Mouse (Mus musculus): ENCODE data around the gene Txndc11.

The Txndc11 gene

GRCm38 (mm10) chr16:11062794-11063721 is 71.4 kb downstream of the Txndc11 start:
- DNase-seq, result peak; percentile 63

- no peak for DNase-seq
These were observed 73.8 kb downstream of the Txndc11 start, which contains the start of gene Snn for GRCm38 (mm10) chr16:11060645-11061044. TSS of gene Snn (plus strand) at chr16:11060945.

DNA sequence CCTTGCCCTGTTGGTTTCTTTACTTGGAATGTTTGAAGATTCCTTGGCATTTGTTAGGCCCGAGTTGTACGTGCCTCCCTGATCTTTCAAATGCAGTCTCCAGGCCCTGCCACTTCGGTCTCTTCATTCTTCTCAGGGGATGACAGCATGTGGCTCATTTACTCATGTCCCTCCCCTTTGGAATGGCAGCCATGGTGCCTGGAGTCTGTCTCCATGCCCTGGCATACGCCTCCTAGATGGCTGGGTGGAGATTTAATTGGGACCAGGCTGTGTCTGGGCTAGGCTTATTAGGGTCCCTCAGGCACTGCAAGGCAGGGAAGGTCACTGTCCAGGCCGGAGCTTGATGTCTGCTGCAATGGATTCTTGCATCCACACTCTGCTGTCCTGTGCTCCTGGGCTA is 78.5 kb downstream of the Txndc11 start:
- DNase-seq, result no peak

DNA sequence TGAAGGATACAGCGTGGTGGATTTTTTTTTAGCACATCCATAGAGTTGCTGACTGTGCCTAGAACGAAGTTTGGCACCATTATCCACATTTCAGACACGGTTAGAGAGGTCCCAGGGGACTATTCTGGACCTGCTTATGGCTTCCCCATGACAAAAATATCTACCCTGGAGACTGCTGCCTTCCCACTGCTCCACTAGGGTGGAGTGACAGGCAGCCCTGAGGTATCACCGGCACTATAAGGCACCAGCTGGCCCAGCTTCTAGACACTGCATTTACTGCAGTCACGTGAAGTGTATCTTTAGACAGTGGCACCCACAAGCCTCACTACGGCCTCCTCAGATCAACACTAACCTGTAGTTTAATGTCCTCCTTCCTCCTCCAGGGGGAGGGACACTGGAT is 79.6 kb downstream of the Txndc11 start:
- no peak for DNase-seq

GRCm38 (mm10) chr16:11054409-11054808 is 80.0 kb downstream of the Txndc11 start:
- no peak for DNase-seq

DNA sequence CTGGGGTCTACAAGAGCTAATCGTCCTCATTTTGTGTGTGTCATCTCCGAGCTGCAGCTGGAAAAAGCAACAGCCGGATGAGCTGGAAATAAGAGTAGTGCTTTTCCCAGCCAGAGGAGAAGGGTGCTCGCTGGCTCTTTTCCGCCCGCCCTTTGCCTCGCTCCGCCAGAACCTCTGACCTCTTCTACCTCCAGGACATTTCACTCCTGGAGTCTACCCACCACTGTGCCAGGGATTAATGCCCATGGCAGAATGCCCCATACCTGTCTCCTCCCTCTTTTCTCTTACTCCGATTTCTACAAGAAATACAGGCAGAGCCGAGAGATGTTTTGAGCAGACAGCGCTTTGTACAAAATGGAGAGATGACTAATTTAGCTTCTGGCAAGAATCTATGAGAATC is 83.3 kb downstream of the Txndc11 start:
- no peak for DNase-seq

- DNase-seq, result no peak
These were observed 84.2 kb downstream of the Txndc11 start for GRCm38 (mm10) chr16:11050226-11050625.

GRCm38 (mm10) chr16:11047130-11047529 is 87.3 kb downstream of the Txndc11 start:
- DNase-seq, result no peak

GRCm38 (mm10) chr16:11046437-11046836 is 88.0 kb downstream of the Txndc11 start:
- DNase-seq, result no peak

DNA sequence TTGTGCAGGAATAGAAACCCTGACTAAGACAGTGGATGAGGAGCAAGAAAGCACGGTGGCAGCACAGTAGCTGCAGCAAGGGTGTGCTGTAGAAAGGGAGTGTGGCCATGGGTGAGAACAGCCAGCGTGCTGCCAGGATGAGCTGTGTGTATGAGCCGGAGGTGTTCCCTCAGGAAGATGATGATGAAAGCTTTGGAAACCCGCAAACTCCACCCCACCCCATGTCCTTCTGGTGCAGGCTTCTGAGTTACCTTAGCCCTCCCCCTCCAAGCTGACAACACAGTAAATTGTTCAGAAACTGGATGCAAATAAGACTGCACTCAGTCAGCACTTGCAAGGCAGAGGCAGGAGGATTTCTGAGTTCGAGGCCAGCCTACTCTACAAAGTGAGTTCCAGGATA is 91.2 kb downstream of the Txndc11 start:
- no peak for DNase-seq

DNA sequence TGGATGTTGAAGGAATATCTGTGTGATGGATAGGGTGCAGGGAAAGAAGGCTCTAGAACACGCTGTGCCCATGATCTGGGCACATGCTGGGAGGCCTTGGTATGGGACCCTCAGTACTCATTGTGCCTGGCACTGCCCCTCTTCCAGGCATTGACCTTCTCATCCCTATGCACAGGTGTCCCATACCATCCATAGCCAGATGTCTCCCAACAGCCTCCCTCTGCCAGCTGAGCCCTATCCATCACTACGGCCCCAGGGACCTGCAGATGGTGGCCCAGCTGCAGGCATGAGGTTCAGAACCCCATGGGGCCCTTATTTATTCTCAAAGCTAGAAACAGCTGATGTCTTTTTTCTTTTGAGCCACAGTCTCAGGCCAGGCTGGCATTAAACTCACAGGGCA is 93.8 kb downstream of the Txndc11 start:
- DNase-seq, result no peak

GRCm38 (mm10) chr16:11035790-11036431 is 98.5 kb downstream of the Txndc11 start:
- peak; percentile 84 for DNase-seq

GRCm38 (mm10) chr16:11035273-11035672 is 99.2 kb downstream of the Txndc11 start:
- no peak for DNase-seq

DNA sequence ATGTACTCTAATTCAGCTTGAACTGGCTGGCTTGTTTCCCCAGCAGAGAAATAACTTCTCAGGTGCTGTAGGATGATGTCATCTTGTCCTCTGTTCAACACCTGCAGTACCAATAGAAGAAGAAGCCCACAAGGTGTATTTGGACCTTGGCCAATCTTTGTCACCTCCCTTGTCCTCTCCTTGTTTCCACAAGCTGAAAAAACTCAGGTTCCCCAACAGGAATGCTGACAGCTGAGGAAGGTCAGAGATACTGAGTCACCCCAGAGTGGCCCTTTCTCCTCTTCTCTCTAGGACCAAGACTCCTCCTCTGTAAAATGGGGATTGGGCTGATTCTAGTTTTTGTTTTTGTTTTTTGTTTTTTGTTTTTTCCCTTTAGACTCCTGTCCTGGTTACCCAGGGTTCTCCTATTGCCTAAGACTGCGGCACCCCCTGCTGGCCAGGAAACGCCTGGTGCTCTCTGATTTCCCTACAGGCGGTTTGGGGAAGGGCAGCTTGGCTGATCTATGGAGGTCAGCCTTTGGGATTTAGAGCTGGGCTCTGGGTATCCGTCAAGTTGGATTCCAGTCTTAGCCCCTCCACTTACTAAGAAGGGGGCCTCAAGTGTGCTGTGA is 100.2 kb downstream of the Txndc11 start:
- DNase-seq, result peak; percentile 93

GRCm38 (mm10) chr16:11031320-11031719 is 103.1 kb downstream of the Txndc11 start:
- no peak for DNase-seq

- DNase-seq, result no peak
These were observed 103.6 kb downstream of the Txndc11 start for GRCm38 (mm10) chr16:11030844-11031243.

DNA sequence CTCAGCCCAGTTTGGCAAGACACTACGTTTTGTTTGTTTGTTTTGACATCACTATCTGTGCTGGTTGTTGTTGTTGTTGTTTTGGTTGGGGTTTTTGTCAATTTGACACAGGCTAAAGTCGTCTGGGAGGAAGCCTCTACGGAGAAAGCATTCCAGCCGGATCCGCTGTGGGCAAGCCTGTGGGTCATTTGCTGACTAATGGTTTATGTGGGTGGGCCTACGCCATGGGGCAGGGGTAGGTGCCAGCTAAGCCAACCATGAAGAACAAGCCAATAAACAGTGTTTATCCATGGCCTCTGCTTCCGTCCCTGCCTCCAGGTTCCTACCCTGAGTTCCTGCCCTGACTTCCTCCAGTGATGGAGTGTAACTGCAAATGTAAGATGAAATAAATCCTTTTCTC is 106.2 kb downstream of the Txndc11 start:
- no peak for DNase-seq
